Mouse (Mus musculus) heart, postnatal 0 days (tissue): ENCODE data around the gene Zgrf1.

ENCODE experiments used
- CTCF ChIP-seq: IDR thresholded peaks from 2 replicates; pipeline ENCODE4 v1.5.1; 2016; ENCODE audit warnings: antibody characterized with exemption, control low read depth, low read depth
- EP300 ChIP-seq: IDR thresholded peaks from 2 replicates; pipeline ENCODE4 v1.6.1; 2016; ENCODE audit warnings: antibody characterized with exemption, low read depth

DNA sequence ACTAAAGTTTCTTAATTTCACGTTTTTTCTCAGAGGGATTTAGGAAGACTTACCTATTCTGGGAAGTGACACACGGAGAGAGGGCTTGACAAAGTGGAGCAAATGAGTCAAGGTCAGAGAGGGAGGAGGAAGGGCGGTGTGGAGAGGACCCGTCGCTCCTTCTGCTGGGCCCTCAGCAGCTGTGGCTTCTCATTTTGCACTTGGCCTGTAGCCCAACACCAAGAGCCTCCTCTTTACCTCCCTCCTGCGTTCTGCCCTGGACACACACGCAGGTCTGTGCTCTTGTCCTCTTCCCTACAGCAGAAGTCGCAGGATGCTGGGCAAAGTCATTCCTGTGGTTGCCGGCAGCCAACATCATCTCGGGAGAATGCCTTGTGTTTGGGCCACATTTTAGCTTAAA is 32.1 kb upstream of the Zgrf1 start:
- TF ChIP-seq EP300, result no peak
- peak; percentile 51 for TF ChIP-seq CTCF
